Mouse (Mus musculus) forebrain, embryonic 16.5 days (tissue): Measurements from ENCODE around the gene Vmn1r44. TPM values are rescaled to one million over a fixed set of nuclear protein-coding genes. Genes with fewer than 3 reads are reported as not detected.
"Not testable (repeated sequence)": the region's sequence is repeated elsewhere in the genome, so short reads cannot be mapped to it uniquely, and the experiment has no call there.

Experiments
- ATAC-seq: fragments of 200-750 bp; cut with Nextera tagmentation; 2 replicates; pipeline ENCODE4 v1.8.0; 2017; ENCODE audit warnings: mild to moderate bottlenecking, moderate library complexity
- H3K27ac ChIP-seq: fragments of 300-500 bp; sonication (generic); 2 replicates; pipeline ENCODE4 v1.5.1; 2014; ENCODE audit warnings: low read length, control low read depth
- H3K27me3 ChIP-seq: fragments of 300-500 bp; sonication (generic); replicated peaks from 2 replicates; pipeline ENCODE4 v1.6.1; 2014; ENCODE audit warnings: low read length; ENCODE audit not compliant: control insufficient read depth, insufficient read depth
- H3K36me3 ChIP-seq: fragments of 300-500 bp; sonication (generic); 2 replicates; pipeline ENCODE4 v1.6.1; 2014; ENCODE audit not compliant: control insufficient read depth, insufficient read depth
- H3K4me1 ChIP-seq: fragments of 300-500 bp; sonication (generic); replicated peaks from 2 replicates; pipeline ENCODE4 v1.6.1; 2014; ENCODE audit warnings: low read length; ENCODE audit not compliant: control insufficient read depth, insufficient read depth
- H3K4me2 ChIP-seq: fragments of 300-500 bp; sonication (generic); 2 replicates; pipeline ENCODE4 v1.6.1; 2014; ENCODE audit warnings: mild to moderate bottlenecking, low read length, control low read depth
- H3K4me3 ChIP-seq: fragments of 300-500 bp; sonication (generic); replicated peaks from 2 replicates; pipeline ENCODE4 v1.5.1; 2014; ENCODE audit warnings: mild to moderate bottlenecking, low read length, control low read depth
- H3K9ac ChIP-seq: fragments of 300-500 bp; sonication (generic); replicated peaks from 2 replicates; pipeline ENCODE4 v1.6.1; 2014; ENCODE audit warnings: low read depth, low read length, control low read depth
- H3K9me3 ChIP-seq: fragments of 300-500 bp; sonication (generic); 2 replicates; pipeline ENCODE4 v1.6.1; 2016; ENCODE audit warnings: low read length; ENCODE audit not compliant: control insufficient read depth
- WGBS: fragments of 180-500 bp; shearing (Covaris S2); extraction: QIAGEN DNeasy Blood & Tissue Kit; methylation state at CpG from one replicate; pipeline ENCODE4 v1.1.7; 2014; 5-methylcytosine and 5-hydroxymethylcytosine counted together
- polyA plus RNA-seq: library from polyadenylated mRNA; unstranded; fragments of >200 nt; fragmentation: Nextera tagmentation; extraction: Ambion mirVana; gene quantifications from 2 replicates; pipeline ENCODE4 v1.2.1, GENCODE M21; 2015

Gene Vmn1r44
- not detected in 2 replicates for polyA plus RNA-seq

GRCm38 (mm10) chr6:89883360-89883759 lies at the start of gene Vmn1r44:
Gene Vmn1r44 (plus strand): TSS chr6:89883660.
- ATAC-seq = no peak
- Histone ChIP-seq H3K36me3 (no peaks in the 10 kb centered on the region), H3K27me3 (no peaks in the 10 kb centered on the region), H3K9ac (no peak within 1 kb of the TSS), H3K4me1 (no peaks in the 10 kb centered on the region), H3K4me2 (no peak within 1 kb of the TSS), H3K9me3 (no peaks in the 10 kb centered on the region), H3K4me3 (no peak within 1 kb of the TSS), H3K27ac (no peak within 1 kb of the TSS)
- WGBS = 92% methylated on average over 1 of the region's 1 CpGs

- H3K9ac ChIP-seq = no peak overlapping the region
- WGBS = 75% methylated on average over 3 of the region's 3 CpGs
- no peak overlapping the region for H3K27ac ChIP-seq
- no peaks in the 10 kb centered on the region for H3K27me3 ChIP-seq
- peaks cover 6% of the 10 kb centered on the region for H3K9me3 ChIP-seq
- no peak overlapping the region for H3K4me3 ChIP-seq
- H3K4me1 ChIP-seq = no peaks in the 10 kb centered on the region
- H3K4me2 ChIP-seq = no peak overlapping the region
- no peak for ATAC-seq
- no peaks in the 10 kb centered on the region for H3K36me3 ChIP-seq
Observed at GRCm38 (mm10) chr6:89857552-89857951, 25.9 kb upstream of the Vmn1r44 start.

- Histone ChIP-seq H3K4me2 (no peak overlapping the region), H3K9me3 (peaks cover 10% of the 10 kb centered on the region), H3K4me3 (no peak overlapping the region), H3K9ac (no peak overlapping the region), H3K27ac (no peak overlapping the region), H3K36me3 (no peaks in the 10 kb centered on the region), H3K27me3 (no peaks in the 10 kb centered on the region), H3K4me1 (no peaks in the 10 kb centered on the region)
- WGBS = 89% methylated on average over 2 of the region's 2 CpGs
- ATAC-seq = no peak
Observed at GRCm38 (mm10) chr6:89859839-89860238, 23.6 kb upstream of the Vmn1r44 start.

GRCm38 (mm10) chr6:89863792-89864191 lies 19.7 kb upstream of the Vmn1r44 start:
- H3K36me3 ChIP-seq = no peaks in the 10 kb centered on the region
- H3K4me2 ChIP-seq = no peak overlapping the region
- no peak overlapping the region for H3K4me3 ChIP-seq
- H3K27me3 ChIP-seq = no peaks in the 10 kb centered on the region
- peaks cover 12% of the 10 kb centered on the region for H3K9me3 ChIP-seq
- no peak overlapping the region for H3K9ac ChIP-seq
- 67% methylated on average over 4 of the region's 4 CpGs for WGBS
- no peak for ATAC-seq
- no peak overlapping the region for H3K27ac ChIP-seq
- no peaks in the 10 kb centered on the region for H3K4me1 ChIP-seq

- ATAC-seq = no peak
- H3K4me2 ChIP-seq = no peak overlapping the region
- no peaks in the 10 kb centered on the region for H3K4me1 ChIP-seq
- H3K27me3 ChIP-seq = no peaks in the 10 kb centered on the region
- no peaks in the 10 kb centered on the region for H3K36me3 ChIP-seq
- H3K9ac ChIP-seq = no peak overlapping the region
- H3K9me3 ChIP-seq = peaks cover 12% of the 10 kb centered on the region
- H3K4me3 ChIP-seq = no peak overlapping the region
- WGBS = 96% methylated on average over 2 of the region's 2 CpGs
- H3K27ac ChIP-seq = no peak overlapping the region
Observed at GRCm38 (mm10) chr6:89867276-89867675, 16.2 kb upstream of the Vmn1r44 start.

GRCm38 (mm10) chr6:89867976-89868375 lies 15.5 kb upstream of the Vmn1r44 start:
- WGBS = 72% methylated on average over 2 of the region's 2 CpGs
- H3K9me3 ChIP-seq = peaks cover 7% of the 10 kb centered on the region
- no peaks in the 10 kb centered on the region for H3K36me3 ChIP-seq
- no peaks in the 10 kb centered on the region for H3K4me1 ChIP-seq
- no peak overlapping the region for H3K27ac ChIP-seq
- no peak overlapping the region for H3K4me2 ChIP-seq
- H3K9ac ChIP-seq = no peak overlapping the region
- ATAC-seq = no peak
- H3K27me3 ChIP-seq = no peaks in the 10 kb centered on the region
- no peak overlapping the region for H3K4me3 ChIP-seq

GRCm38 (mm10) chr6:89876313-89876712 lies 7.1 kb upstream of the Vmn1r44 start, which contains the start of the genes Vmn1r42 and Vmn1r43:
Gene Vmn1r42 (minus strand): TSS chr6:89876413.
Gene Vmn1r43 (minus strand): TSS chr6:89876413.
- ATAC-seq, H3K9ac ChIP-seq, H3K27ac ChIP-seq, H3K27me3 ChIP-seq, H3K36me3 ChIP-seq, H3K4me1 ChIP-seq, H3K4me2 ChIP-seq, H3K9me3 ChIP-seq, H3K4me3 ChIP-seq: not testable (repeated sequence)
- WGBS = 82% methylated on average over 3 of the region's 3 CpGs

GRCm38 (mm10) chr6:89876963-89877362 lies 6.5 kb upstream of the Vmn1r44 start:
- Histone ChIP-seq H3K9ac (no peak overlapping the region), H3K27ac (no peak overlapping the region), H3K36me3 (no peaks in the 10 kb centered on the region), H3K9me3 (no peaks in the 10 kb centered on the region), H3K4me2 (no peak overlapping the region), H3K4me1 (no peaks in the 10 kb centered on the region), H3K4me3 (no peak overlapping the region), H3K27me3 (no peaks in the 10 kb centered on the region)
- ATAC-seq = no peak
- WGBS = 75% methylated on average over 2 of the region's 2 CpGs

GRCm38 (mm10) chr6:89880867-89881266 lies 2.6 kb upstream of the Vmn1r44 start:
- Histone ChIP-seq H3K36me3 (no peaks in the 10 kb centered on the region), H3K4me2 (no peak overlapping the region), H3K9ac (no peak overlapping the region), H3K4me1 (no peaks in the 10 kb centered on the region), H3K9me3 (no peaks in the 10 kb centered on the region), H3K4me3 (no peak overlapping the region), H3K27me3 (no peaks in the 10 kb centered on the region), H3K27ac (no peak overlapping the region)
- ATAC-seq = no peak

- no peak overlapping the region for H3K9ac ChIP-seq
Observed at GRCm38 (mm10) chr6:89883812-89884211, 352 bp downstream of the Vmn1r44 start.

More at GRCm38 (mm10) chr6:89883812-89884211, 352 bp downstream of the Vmn1r44 start:
- Histone ChIP-seq H3K4me2 (no peak overlapping the region), H3K27me3 (no peaks in the 10 kb centered on the region), H3K4me1 (no peaks in the 10 kb centered on the region), H3K9me3 (no peaks in the 10 kb centered on the region), H3K36me3 (no peaks in the 10 kb centered on the region), H3K27ac (no peak overlapping the region), H3K4me3 (no peak overlapping the region)
- ATAC-seq = no peak
- 48% methylated on average over 2 of the region's 2 CpGs for WGBS
